Mouse (Mus musculus) ES-Bruce4 (cell line): Measurements from ENCODE around the gene Zcchc17.

Experiments
- CTCF ChIP-seq: IDR thresholded peaks from one replicate; pipeline ENCODE4 v1.8.1; 2011; ENCODE audit warnings: low read depth, low read length
- EP300 ChIP-seq: IDR thresholded peaks from 2 replicates; pipeline ENCODE4 v1.6.1; 2011; ENCODE audit warnings: low read depth, low read length; ENCODE audit not compliant: insufficient read depth
- POLR2A ChIP-seq: IDR thresholded peaks from one replicate; pipeline ENCODE4 v1.8.1; 2011; ENCODE audit warnings: low read length; ENCODE audit not compliant: insufficient read depth

DNA sequence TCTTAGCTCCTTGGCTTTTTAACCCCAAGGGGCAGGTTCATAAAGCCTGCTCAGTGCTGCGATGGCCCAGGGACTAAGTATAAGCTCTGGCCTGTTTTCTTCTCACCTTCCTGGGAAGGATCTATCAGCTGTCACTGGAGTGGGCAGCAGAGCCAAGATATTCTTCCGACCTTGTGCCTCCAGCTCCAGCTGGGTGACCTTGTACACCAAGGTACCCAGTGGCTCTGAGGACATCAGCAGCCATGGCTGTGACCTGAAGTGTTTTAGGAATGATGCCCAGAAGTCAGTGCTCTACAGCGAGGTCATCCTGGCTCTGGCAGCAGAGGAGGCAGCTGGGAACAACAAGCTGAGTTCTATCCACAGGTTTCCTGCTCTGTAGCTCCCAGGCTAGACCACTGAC is 47.2 kb downstream of the Zcchc17 start:
- no peak for TF ChIP-seq CTCF
- TF ChIP-seq POLR2A, result no peak
- TF ChIP-seq EP300, result no peak
